12 mouse cellular contexts compared by ENCODE assay signal in genomic region chr17:46885910-46886643, GRCm38 (mm10). TPM values are rescaled to one million over a fixed set of nuclear protein-coding genes. Genes with fewer than 3 reads are reported as not detected.
DNase-seq lines count a peak whose midpoint lies in the region; ATAC-seq lines count a peak whose summit lies in the region.
"Had no signal": no experiment of that assay in that cellular context is flagged by ENCODE, and none has a peak within 500 bp of the region (broad histone marks: within the 10 kb centered on the region; RNA-seq: fewer than 3 reads in every experiment).

No protein-coding gene starts in this region.

- 0 out of 2 replicates have a peak overlapping the region, but pooled peaks have one; percentile 15 for H3K9ac ChIP-seq in kidney, embryonic 16.5 days (replicated peaks; ENCODE audit: low read length)
- no peak overlapping the region for H3K9ac ChIP-seq in intestine, embryonic 16.5 days (ENCODE audit: low read depth, low read length)
- peak overlapping the region; percentile 27; the same call in 1 of the 2 replicates for H3K9ac ChIP-seq in midbrain, embryonic 14.5 days (replicated peaks; ENCODE audit: low read length)
- H3K9ac ChIP-seq: limb, embryonic 15.5 days had no signal

- no peak overlapping the region for H3K27ac ChIP-seq in kidney, embryonic 16.5 days (ENCODE audit: low read length)
- 0 out of 2 replicates have a peak overlapping the region, but pooled peaks have one; percentile 16 for H3K27ac ChIP-seq in intestine, embryonic 16.5 days (ENCODE audit: low read length)
- no peak overlapping the region for H3K27ac ChIP-seq in midbrain, embryonic 14.5 days (replicated peaks; ENCODE audit: low read depth, low read length)
- H3K27ac ChIP-seq: limb, embryonic 15.5 days had no signal

- H3K4me3 ChIP-seq in kidney, embryonic 16.5 days (ENCODE audit: low read length), result no peak overlapping the region
- H3K4me3 ChIP-seq in intestine, embryonic 16.5 days (ENCODE audit: low read length), result no peak overlapping the region
- no peak overlapping the region for H3K4me3 ChIP-seq in midbrain, embryonic 14.5 days (replicated peaks; ENCODE audit: low read depth, low read length)
- H3K4me3 ChIP-seq: limb, embryonic 15.5 days had no signal

- no peak for ATAC-seq in kidney, embryonic 16.5 days (ENCODE audit: low FRiP score, low TSS enrichment)
- ATAC-seq in intestine, embryonic 16.5 days, result no peak
- no peak for ATAC-seq in midbrain, embryonic 14.5 days (ENCODE audit: low FRiP score, low TSS enrichment)

- WGBS in kidney, embryonic 16.5 days, result 56% methylated on average over 17 of the region's 17 CpGs
- 38% methylated on average over 17 of the region's 17 CpGs for WGBS in intestine, embryonic 16.5 days
- 54% methylated on average over 17 of the region's 17 CpGs for WGBS in midbrain, embryonic 14.5 days

- peaks cover 12% of the 10 kb centered on the region; the same call in 1 of the 2 replicates for H3K4me1 ChIP-seq in kidney, embryonic 16.5 days (ENCODE audit: insufficient read depth, low read length)
- peaks cover 12% of the 10 kb centered on the region for H3K4me1 ChIP-seq in intestine, embryonic 16.5 days (ENCODE audit: control insufficient read depth, insufficient read depth, low read length)
- peaks cover 6% of the 10 kb centered on the region for H3K4me1 ChIP-seq in midbrain, embryonic 14.5 days (ENCODE audit: control insufficient read depth, insufficient read depth, low read length)

- no peak overlapping the region for H3K4me2 ChIP-seq in kidney, embryonic 16.5 days (replicated peaks; ENCODE audit: low read depth, low read length)
- peak overlapping the region; percentile 23; the same call in 1 of the 2 replicates for H3K4me2 ChIP-seq in intestine, embryonic 16.5 days (ENCODE audit: low read depth, low read length)
- H3K4me2 ChIP-seq in midbrain, embryonic 14.5 days (ENCODE audit: low read length), result no peak overlapping the region
- H3K4me2 ChIP-seq: limb, embryonic 15.5 days had no signal

- H3K9me3 ChIP-seq in kidney, embryonic 16.5 days (ENCODE audit: low read length), result no peaks in the 10 kb centered on the region
- H3K9me3 ChIP-seq in intestine, embryonic 16.5 days (ENCODE audit: control insufficient read depth, low read length), result no peaks in the 10 kb centered on the region
- no peaks in the 10 kb centered on the region for H3K9me3 ChIP-seq in midbrain, embryonic 14.5 days (ENCODE audit: control insufficient read depth, low read length)
- H3K9me3 ChIP-seq: limb, embryonic 15.5 days had no signal

- no peaks in the 10 kb centered on the region for H3K36me3 ChIP-seq in kidney, embryonic 16.5 days (ENCODE audit: insufficient read depth, low read length)
- no peaks in the 10 kb centered on the region for H3K36me3 ChIP-seq in intestine, embryonic 16.5 days (ENCODE audit: control insufficient read depth, insufficient read depth, low read length)
- H3K36me3 ChIP-seq in midbrain, embryonic 14.5 days (ENCODE audit: control insufficient read depth, insufficient read depth, low read length), result no peaks in the 10 kb centered on the region
- H3K36me3 ChIP-seq: limb, embryonic 15.5 days had no signal

- H3K27me3 ChIP-seq in kidney, embryonic 16.5 days (ENCODE audit: insufficient read depth, low read length), result no peaks in the 10 kb centered on the region
- H3K27me3 ChIP-seq in intestine, embryonic 16.5 days (replicated peaks; ENCODE audit: control insufficient read depth, insufficient read depth, low read length), result no peaks in the 10 kb centered on the region
- H3K27me3 ChIP-seq in midbrain, embryonic 14.5 days (ENCODE audit: control insufficient read depth, insufficient read depth, low read length), result no peaks in the 10 kb centered on the region
- H3K27me3 ChIP-seq: limb, embryonic 15.5 days had no signal

- DNase-seq in cerebellum, adult 9-11 months, result peak; percentile 51
- no peak for DNase-seq in cerebellum, adult 11-12 months
- no peak for DNase-seq in kidney, postnatal 36 days
- no peak for DNase-seq in midbrain, embryonic 14.5 days
- no peak for DNase-seq in adipocyte (ENCODE audit: low spot score)
- no peak for DNase-seq in thymus, postnatal 14 days
- DNase-seq: gastrocnemius, postnatal 10 days; kidney, postnatal 10 days had no signal

RNA-seq across cellular contexts. Expression of gene Tbcc, which starts 4.4 kb away (rescaled TPM):
- 49.8 and 54.7 TPM in 2 replicates for polyA plus RNA-seq in kidney, embryonic 16.5 days (2015; fragmentation: Nextera tagmentation; extraction: Ambion mirVana)
- polyA plus RNA-seq in intestine, embryonic 16.5 days (2015; fragmentation: Nextera tagmentation; extraction: Ambion mirVana), result 31.8 and 35.8 TPM in 2 replicates
- 62.8 and 67.6 TPM in 2 replicates for polyA plus RNA-seq in midbrain, embryonic 14.5 days (2014; fragmentation: Nextera tagmentation; extraction: Ambion mirVana)

RNA-seq across cellular contexts. Expression of gene Prph2, which starts 24.2 kb away (rescaled TPM):
- polyA plus RNA-seq in kidney, embryonic 16.5 days (2015; fragmentation: Nextera tagmentation; extraction: Ambion mirVana), result 0.09 and 0.14 TPM in 2 replicates
- not detected in 2 replicates for polyA plus RNA-seq in intestine, embryonic 16.5 days (2015; fragmentation: Nextera tagmentation; extraction: Ambion mirVana)
- polyA plus RNA-seq in midbrain, embryonic 14.5 days (2014; fragmentation: Nextera tagmentation; extraction: Ambion mirVana), result not detected in 2 replicates
- polyA plus RNA-seq: cortical plate, adult 2 months; limb, embryonic 15.5 days had no signal

RNA-seq across cellular contexts. Expression of gene Bicral, which starts 27.8 kb away (rescaled TPM):
- polyA plus RNA-seq in kidney, embryonic 16.5 days (2015; fragmentation: Nextera tagmentation; extraction: Ambion mirVana), result 3.2 and 3.6 TPM in 2 replicates
- polyA plus RNA-seq in intestine, embryonic 16.5 days (2015; fragmentation: Nextera tagmentation; extraction: Ambion mirVana), result 3.0 TPM in 2 replicates
- 10.2 and 11.6 TPM in 2 replicates for polyA plus RNA-seq in midbrain, embryonic 14.5 days (2014; fragmentation: Nextera tagmentation; extraction: Ambion mirVana)
